Mouse (Mus musculus): ENCODE measurements around the gene Klf11.
A peak's percentile ranks its signal among the peaks of the same experiment; 100 is the strongest.

Klf11 gene

DNA sequence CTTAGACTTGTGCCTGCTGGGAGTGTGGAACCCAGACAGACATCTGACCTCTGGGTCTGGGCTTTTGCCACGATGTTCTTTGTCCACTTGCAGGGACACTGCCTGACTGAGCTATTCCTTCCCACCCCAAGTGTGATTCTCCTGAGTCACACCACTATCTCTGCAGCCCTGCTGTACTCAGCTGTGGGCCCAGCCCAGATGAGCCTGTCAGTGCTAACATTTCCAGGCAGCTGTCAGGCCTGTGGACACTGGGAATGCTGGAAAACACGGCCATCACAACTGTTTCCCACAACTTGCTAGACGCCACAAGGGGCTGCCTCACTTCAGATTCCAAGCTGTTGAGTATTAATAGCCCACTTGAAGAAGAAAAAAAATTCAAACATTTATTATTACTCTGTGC lies 51.9 kb downstream of the Klf11 start:
- DNase-seq (ENCODE audit: low read depth, low spot score): no peak

DNA sequence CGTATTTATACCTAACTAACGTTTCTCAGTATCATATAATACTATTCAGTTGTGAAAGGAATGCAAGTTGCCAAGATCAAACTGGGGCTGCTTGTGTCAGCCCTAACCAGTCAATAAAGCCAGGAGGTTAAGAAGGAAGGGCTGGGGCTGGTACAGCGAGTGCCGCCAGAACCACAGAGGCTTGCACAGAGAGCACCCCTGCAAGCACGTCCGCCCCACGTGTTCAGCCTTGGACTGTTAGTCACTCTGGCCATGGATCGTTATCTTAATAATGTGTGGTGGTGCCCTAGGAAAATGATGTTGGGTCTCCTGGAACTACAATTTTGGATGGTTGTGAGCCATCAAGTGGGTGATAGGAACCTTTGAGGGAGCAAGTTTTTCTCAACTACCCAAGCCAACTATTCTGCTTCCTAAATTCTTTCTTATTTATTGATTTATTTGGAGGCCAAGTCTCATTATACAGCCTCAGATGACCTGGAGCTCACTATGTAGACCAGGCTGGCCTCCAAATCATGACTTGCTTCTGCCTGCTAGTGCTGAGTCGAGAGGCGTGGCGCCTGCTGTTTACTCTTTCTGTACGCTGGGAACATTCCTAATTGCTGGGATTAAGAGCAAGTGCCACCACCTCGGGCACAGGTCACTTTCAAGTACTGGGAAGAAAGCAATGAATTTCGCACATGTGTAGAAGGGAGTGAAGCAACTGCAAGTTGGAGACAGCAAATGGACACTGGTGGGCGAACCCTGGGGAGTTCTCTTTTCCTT lies 54.6 kb downstream of the Klf11 start:
- DNase-seq (ENCODE audit: low read depth, low spot score): no peak

DNA sequence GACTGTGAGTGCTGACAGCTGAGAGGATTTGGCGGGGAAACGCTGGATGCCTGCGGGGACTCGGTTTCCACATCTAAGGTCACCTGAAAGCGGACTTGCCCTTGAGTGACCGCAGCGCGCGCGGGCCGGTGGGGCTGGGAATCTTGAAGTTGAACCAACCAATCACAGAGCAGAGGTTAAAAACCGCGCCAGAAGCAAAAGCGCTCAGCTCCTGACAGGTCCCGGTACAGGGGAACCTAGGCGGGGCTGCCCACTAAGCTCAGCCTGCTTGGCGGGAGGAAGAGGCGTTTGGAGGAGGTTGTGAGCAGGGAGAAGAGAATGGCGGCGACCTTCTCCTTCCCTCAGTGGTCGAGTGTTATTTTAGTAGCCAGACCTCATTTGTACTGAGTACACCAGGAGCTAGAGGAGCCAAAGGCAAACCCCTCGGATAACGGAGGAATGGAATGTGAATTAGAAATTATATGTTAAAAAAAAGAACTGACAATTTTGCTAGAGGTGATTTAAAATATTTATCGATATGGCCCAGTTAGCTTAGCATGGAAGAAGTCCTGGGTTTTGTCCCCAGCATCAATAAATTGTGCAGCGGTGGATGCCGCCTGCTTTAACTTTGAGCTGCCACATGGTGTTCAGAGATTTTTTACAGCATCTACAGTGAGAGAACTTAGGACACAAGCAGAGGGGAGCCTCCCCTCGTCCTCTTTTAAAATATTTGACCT lies 55.8 kb downstream of the Klf11 start:
- no peak for DNase-seq (ENCODE audit: low read depth, low spot score)

DNA sequence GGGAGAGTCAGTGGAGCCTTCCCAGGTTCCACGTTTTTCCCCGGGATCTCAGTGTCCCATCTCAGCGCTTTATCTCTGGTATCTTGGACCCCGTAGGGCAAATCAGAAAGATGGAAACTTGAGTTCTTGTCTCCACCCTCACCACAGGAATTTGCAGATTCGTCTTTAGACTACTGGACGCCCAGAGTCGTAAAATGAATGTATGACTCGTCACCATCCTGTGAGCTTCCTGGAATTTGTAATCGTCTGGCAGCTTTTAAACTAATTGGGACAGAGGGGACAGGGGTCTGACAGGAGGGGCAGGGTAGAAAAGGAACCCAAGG lies 56.4 kb downstream of the Klf11 start:
- DNase-seq (ENCODE audit: low read depth, low spot score): no peak

DNA sequence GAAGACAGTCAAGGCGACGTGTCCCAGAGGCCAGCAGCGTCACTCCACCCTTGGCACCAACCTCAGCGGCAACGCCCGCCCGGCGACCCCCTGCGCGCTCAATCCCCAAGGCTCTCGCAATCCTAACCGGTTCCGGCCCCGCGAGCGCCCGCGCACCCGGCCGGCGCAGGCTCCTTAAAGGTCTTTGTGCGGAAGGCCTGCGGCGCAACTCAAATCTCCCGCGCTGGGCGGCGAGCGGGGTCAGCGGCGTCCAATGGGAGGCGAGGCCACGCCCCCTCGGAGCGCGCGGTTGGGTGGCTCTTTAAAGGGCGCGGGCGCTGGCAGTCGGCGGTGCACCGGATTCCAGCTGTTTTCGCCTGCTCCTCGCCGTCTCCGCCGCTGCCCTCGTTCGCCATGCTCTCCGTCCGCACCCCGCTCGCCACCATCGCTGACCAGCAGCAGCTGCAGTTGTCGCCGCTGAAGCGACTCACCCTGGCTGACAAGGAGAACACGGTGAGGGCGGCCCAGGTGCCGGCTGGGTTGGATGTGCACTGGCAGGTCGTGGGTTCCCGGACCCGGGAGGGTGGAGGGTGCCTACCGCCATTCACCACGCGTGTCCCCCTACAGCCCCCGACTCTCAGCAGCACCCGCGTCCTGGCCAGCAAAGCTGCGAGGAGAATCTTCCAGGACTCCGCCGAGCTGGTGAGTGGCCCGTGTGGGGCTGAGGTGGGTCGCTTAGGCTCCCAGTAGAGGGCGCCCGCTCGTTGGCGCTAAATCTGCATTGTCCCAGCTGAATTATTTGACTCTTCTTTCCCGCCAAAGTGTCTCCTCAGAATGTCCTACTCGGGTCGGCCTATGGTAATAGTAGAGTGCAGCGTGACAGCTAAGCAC lies 57.1 kb downstream of the Klf11 start, which contains the start of gene Rrm2:
Gene Rrm2 (plus strand): TSS at position 288 of the 870 bp plus-strand sequence.
- DNase-seq (ENCODE audit: low read depth, low spot score): peak; percentile 74

DNA sequence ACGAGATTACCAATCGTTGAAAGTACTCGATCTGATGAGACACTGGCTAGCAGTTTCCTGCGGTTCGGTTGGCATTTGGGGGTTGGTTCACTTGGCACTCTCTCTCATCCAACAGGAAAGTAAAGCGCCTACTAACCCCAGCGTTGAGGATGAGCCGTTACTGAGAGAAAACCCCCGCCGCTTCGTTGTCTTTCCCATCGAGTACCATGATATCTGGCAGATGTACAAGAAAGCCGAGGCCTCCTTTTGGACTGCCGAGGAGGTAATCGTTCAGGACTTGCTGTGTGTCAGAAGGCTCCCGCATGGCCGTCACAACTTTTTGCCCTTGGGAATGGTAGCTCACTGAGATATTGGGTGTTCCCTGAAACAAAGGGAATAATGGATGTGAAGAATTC lies 57.7 kb downstream of the Klf11 start:
- no peak for DNase-seq (ENCODE audit: low read depth, low spot score)

DNA sequence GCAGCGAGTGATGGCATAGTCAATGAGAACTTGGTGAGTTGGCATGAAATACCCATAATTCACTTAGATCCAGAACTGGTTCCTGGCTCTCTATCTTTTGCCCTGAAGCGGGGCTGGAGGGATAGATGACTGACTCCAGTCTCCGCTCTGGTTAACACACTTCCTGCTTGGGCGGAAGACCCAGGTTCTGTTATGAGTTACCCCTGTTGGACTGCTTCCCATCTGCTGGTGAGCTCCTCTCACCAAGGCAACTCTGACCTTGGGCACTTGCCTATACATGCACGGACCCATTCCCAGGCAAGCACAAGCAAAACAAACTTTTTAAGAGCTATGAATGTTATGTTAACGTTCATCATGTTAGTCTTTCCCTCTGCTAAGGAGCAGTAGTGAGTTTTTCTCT lies 58.3 kb downstream of the Klf11 start:
- DNase-seq (ENCODE audit: low read depth, low spot score): no peak

DNA sequence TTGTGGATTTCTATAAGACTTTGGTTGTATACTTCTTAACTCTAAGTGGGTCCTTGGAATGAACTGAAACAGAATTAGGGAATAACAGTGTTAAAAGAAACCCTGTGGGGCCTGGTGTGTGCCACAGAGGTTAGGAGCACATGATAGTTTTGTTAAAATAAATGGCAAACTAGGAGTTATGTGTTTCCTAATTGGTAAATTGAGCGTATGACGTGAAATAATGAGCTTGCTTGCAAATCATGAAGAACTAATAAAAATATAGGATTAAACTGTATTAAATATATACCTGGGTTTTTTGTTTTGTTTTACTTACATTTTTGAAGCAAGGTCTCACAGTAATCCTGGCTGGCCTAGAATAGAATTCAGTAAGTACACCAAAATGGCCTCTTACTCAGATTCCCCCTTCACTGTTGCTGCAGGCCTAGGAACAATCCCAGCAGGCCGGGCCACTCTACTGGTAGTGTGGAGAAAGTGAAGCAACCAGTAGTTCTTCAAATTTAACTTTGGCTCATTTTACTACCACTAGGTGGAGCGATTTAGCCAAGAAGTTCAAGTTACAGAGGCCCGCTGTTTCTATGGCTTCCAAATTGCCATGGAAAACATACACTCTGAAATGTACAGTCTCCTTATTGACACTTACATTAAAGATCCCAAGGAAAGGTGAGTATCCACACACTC lies 58.9 kb downstream of the Klf11 start:
- peak; percentile 22 for DNase-seq (ENCODE audit: low read depth, low spot score)

DNA sequence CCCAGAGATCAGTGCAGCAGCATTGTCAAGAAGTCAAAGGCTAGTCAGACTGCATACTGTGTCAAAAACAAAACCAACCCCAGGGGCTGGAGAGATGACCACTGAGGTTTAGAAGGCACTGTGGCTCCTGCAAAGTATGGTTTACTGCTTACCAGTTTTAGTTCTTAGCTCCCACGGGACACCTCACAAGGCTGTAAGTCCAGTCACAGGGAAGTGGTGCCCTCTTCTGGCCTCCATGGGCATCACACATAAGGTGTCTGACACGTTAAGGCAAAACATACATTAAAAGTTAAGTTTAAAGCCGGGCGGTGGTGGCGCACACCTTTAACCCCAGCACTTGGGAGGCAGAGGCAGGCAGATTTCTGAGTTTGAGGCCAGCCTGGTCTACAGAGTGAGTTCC lies 59.6 kb downstream of the Klf11 start:
- DNase-seq (ENCODE audit: low read depth, low spot score): no peak
